15 mouse cellular contexts compared by ENCODE assay signal in genomic region chr19:27262141-27262540, GRCm38 (mm10). TPM values are rescaled to one million over a fixed set of nuclear protein-coding genes. Genes with fewer than 3 reads are reported as not detected.
"Had no signal": no experiment of that assay in that cellular context is flagged by ENCODE, and none has a peak within 500 bp of the region (broad histone marks: within the 10 kb centered on the region; RNA-seq: fewer than 3 reads in every experiment).

No protein-coding gene starts in this region.

- H3K4me3 ChIP-seq: layer of hippocampus, adult 2 months; limb, embryonic 13.5 days; midbrain, embryonic 12.5 days; neural tube, embryonic 13.5 days had no signal

- DNase-seq: kidney, postnatal 10 days; kidney, postnatal 4 days; left cerebral cortex, postnatal 4 days; lung, adult 18-20 months; right cerebral cortex, adult 18-20 months; right cerebral cortex, postnatal 25 days; thymus, postnatal 4 days had no signal

- H3K4me1 ChIP-seq: midbrain, embryonic 12.5 days; neural tube, embryonic 13.5 days had no signal

- H3K9ac ChIP-seq: limb, embryonic 13.5 days; liver, embryonic 14.5 days; midbrain, embryonic 12.5 days; neural tube, embryonic 13.5 days had no signal

- H3K27ac ChIP-seq: layer of hippocampus, adult 2 months; limb, embryonic 13.5 days; liver, embryonic 14.5 days; midbrain, embryonic 12.5 days; neural tube, embryonic 13.5 days; stomach, postnatal 0 days had no signal

- H3K36me3 ChIP-seq: limb, embryonic 13.5 days; midbrain, embryonic 12.5 days; neural tube, embryonic 13.5 days had no signal

- ATAC-seq: midbrain, embryonic 16.5 days had no signal

- H3K27me3 ChIP-seq: limb, embryonic 13.5 days; midbrain, embryonic 12.5 days; neural tube, embryonic 13.5 days had no signal

RNA-seq across cellular contexts. Expression of gene Vldlr, which starts 45.9 kb away (rescaled TPM):
- total RNA-seq: megakaryocyte-erythroid progenitor cell, adult 5-6 weeks had no signal
